8 mouse cellular contexts compared by ENCODE assay signal in the genomic region with DNA sequence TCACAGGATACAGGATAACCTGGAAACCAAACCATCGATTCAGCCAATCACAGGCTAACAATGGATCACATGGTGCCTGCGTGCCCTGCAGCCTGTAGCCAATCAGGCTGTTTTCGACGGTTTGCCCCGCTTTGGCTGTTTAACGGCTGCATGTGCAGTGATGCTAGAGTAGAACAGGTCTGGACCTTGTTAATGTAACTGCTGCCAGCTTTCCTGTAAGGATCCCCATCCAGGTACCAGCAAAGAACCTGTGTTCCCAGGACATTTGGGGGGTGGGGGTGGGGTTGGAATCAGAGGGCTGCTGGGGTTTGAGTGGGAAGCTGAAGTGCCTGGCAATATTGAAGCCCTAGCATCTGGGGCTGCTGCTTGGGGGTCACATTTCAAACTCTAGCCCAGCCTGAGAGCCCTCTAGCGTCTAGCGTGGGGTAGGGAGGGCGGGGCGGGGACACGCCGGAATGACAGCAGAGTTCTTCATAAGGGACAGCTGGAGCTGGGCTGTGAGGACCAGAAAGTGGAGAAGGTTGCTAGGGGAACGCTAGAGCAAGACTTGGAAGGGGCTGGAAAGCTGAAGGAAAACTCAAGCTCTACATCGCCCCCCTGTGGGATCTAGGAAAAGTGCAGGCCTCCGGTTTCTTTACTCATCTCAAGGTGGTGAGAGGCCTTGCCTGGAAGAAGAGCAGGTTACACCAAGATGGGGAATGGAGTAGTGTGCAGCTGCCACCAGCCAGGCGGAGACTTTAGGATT. TPM values are rescaled to one million over a fixed set of nuclear protein-coding genes. Genes with fewer than 3 reads are reported as not detected.
DNase-seq lines count a peak whose midpoint lies in the region; ATAC-seq and TF ChIP-seq lines count a peak whose summit lies in the region.

No protein-coding gene starts in this region.

- peak overlapping the region; percentile 1; the same call in 1 of the 2 replicates for H3K4me3 ChIP-seq in cortical plate, adult 2 months (ENCODE audit: insufficient read depth, low read length)
- H3K4me3 ChIP-seq in heart, embryonic 13.5 days = no peak overlapping the region
- H3K4me3 ChIP-seq in liver, postnatal 0 days (ENCODE audit: low read depth, low read length) = no peak overlapping the region

- intact Hi-C loops in gastrocnemius, postnatal 36 days (cut with DNase I) = no loop called here

- ATAC-seq in heart, embryonic 13.5 days (ENCODE audit: extremely low read depth, insufficient number of reproducible peaks, low FRiP score, low TSS enrichment) = no peak
- ATAC-seq in liver, postnatal 0 days = no peak

- peaks cover 24% of the 10 kb centered on the region for H3K27me3 ChIP-seq in heart, embryonic 13.5 days (replicated peaks)
- no peaks in the 10 kb centered on the region for H3K27me3 ChIP-seq in liver, postnatal 0 days (ENCODE audit: insufficient read depth, low read length)

- H3K4me1 ChIP-seq in cortical plate, adult 2 months (ENCODE audit: control insufficient read depth, insufficient read depth, low read length) = no peaks in the 10 kb centered on the region
- peaks cover 4% of the 10 kb centered on the region; the same call in 1 of the 2 replicates for H3K4me1 ChIP-seq in heart, embryonic 13.5 days
- no peaks in the 10 kb centered on the region; the same call in 1 of the 2 replicates for H3K4me1 ChIP-seq in liver, postnatal 0 days (ENCODE audit: insufficient read depth)

- H3K9me3 ChIP-seq in heart, embryonic 13.5 days = no peaks in the 10 kb centered on the region
- no peaks in the 10 kb centered on the region for H3K9me3 ChIP-seq in liver, postnatal 0 days (ENCODE audit: low read length)

- TF ChIP-seq POLR2A in cortical plate, adult 2 months (IDR thresholded peaks at IDR 0.05; ENCODE audit: extremely low read depth, insufficient read depth, low read length) = no peak

- no peaks in the 10 kb centered on the region for H3K36me3 ChIP-seq in heart, embryonic 13.5 days
- no peaks in the 10 kb centered on the region for H3K36me3 ChIP-seq in liver, postnatal 0 days (replicated peaks; ENCODE audit: insufficient read depth, low read length)

- no peak overlapping the region for H3K27ac ChIP-seq in cortical plate, adult 2 months (ENCODE audit: insufficient read depth, low read length)
- H3K27ac ChIP-seq in heart, embryonic 13.5 days (replicated peaks) = no peak overlapping the region
- H3K27ac ChIP-seq in liver, postnatal 0 days (ENCODE audit: low read depth) = no peak overlapping the region

- H3K4me2 ChIP-seq in heart, embryonic 13.5 days = peak overlapping the region; percentile 48
- no peak overlapping the region for H3K4me2 ChIP-seq in liver, postnatal 0 days (ENCODE audit: low read depth, low read length)

- no peak overlapping the region; the same call in 1 of the 2 replicates for H3K9ac ChIP-seq in heart, embryonic 13.5 days
- H3K9ac ChIP-seq in liver, postnatal 0 days (replicated peaks) = no peak overlapping the region

- DNase-seq in urinary bladder, postnatal 25 days (ENCODE audit: low spot score) = peak; percentile 32
- no peak for DNase-seq in urinary bladder, postnatal 10 days (ENCODE audit: low spot score)
- peak; percentile 42 for DNase-seq in kidney, postnatal 14 days
- DNase-seq in liver, postnatal 0 days = no peak
- peak; percentile 84 for DNase-seq in retina, embryonic 14.5 days (ENCODE audit: low spot score)
- no peak for DNase-seq in gastrocnemius, postnatal 36 days

- TF ChIP-seq CTCF in cortical plate, adult 2 months (IDR thresholded peaks at IDR 0.05; ENCODE audit: extremely low read depth, insufficient read depth, low read length) = peak; percentile 56
- TF ChIP-seq CTCF in liver, postnatal 0 days (IDR thresholded peaks at IDR 0.05; ENCODE audit: low read depth) = peak; percentile 55

- no peak for TF ChIP-seq EP300 in liver, postnatal 0 days (IDR thresholded peaks at IDR 0.05; ENCODE audit: low read depth)

- WGBS in heart, embryonic 13.5 days = 24% methylated on average over 16 of the region's 16 CpGs
- 40% methylated on average over 16 of the region's 16 CpGs for WGBS in liver, postnatal 0 days (ENCODE audit: insufficient replicate concordance)

RNA-seq across cellular contexts. Expression of gene Sptlc1, which starts 16.5 kb away (rescaled TPM):
- polyA plus RNA-seq in cortical plate, adult 2 months (2012; rRNA removed) = 25.1 and 25.9 TPM in 2 replicates
- 18.0 and 19.1 TPM in 2 replicates for polyA plus RNA-seq in heart, embryonic 13.5 days (2015; fragmentation: Nextera tagmentation; extraction: Ambion mirVana)
- 10.2 and 10.3 TPM in 2 replicates for polyA plus RNA-seq in liver, postnatal 0 days (2015; fragmentation: Nextera tagmentation; extraction: Ambion mirVana)
- 1 to 10 TPM; 9.1 to 9.3 TPM for total RNA-seq in gastrocnemius, postnatal 36 days (2021)

Comparison
In these comparisons a context has a peak if more than half of its experiments do, and no peak if none do; other contexts are left out.
1. DNase-seq: peak in urinary bladder, postnatal 25 days (single experiment), kidney, postnatal 14 days (single experiment) and retina, embryonic 14.5 days (single experiment); none in urinary bladder, postnatal 10 days (single experiment), liver, postnatal 0 days (single experiment) and gastrocnemius, postnatal 36 days (0 of 2).